Mouse (Mus musculus) heart, embryonic 14.5 days (tissue): ENCODE results near the gene Grem2. TPM values are rescaled to one million over a fixed set of nuclear protein-coding genes. Genes with fewer than 3 reads are reported as not detected.
A peak's percentile ranks its signal among the peaks of the same experiment; 100 is the strongest.

ENCODE experiments used
- ATAC-seq: fragments of 200-750 bp; cut with Nextera tagmentation; 2 replicates; pipeline ENCODE4 v1.8.0; 2017; ENCODE audit warnings: low read depth, moderate TSS enrichment; ENCODE audit not compliant: insufficient number of reproducible peaks, insufficient read depth, low FRiP score
- H3K27ac ChIP-seq, 2 experiments: fragments of 200-500 bp in 1 of 2; fragments of 300-500 bp in 1 of 2; sonication (generic) in 1 of 2; replicated peaks in 1 of 2; 2 replicates each; pipeline ENCODE4 v1.5.1; 2012 to 2014; ENCODE audit warnings: low read depth in 2 of 2, low read length in 2 of 2, control low read depth in 1 of 2, mild to moderate bottlenecking in 1 of 2, mixed read lengths in 1 of 2; ENCODE audit not compliant: control insufficient read depth in 1 of 2, insufficient read depth in 1 of 2
- H3K27me3 ChIP-seq: fragments of 300-500 bp; sonication (generic); 2 replicates; pipeline ENCODE4 v1.6.1; 2014; ENCODE audit warnings: mild to moderate bottlenecking, low read length, control low read depth; ENCODE audit not compliant: control insufficient read depth, insufficient read depth
- H3K36me3 ChIP-seq: fragments of 300-500 bp; sonication (generic); 2 replicates; pipeline ENCODE4 v1.6.1; 2014; ENCODE audit warnings: mild to moderate bottlenecking, control low read depth, low read length, mixed read lengths; ENCODE audit not compliant: control insufficient read depth, insufficient read depth
- H3K4me1 ChIP-seq, 2 experiments: fragments of 200-500 bp in 1 of 2; fragments of 300-500 bp in 1 of 2; sonication (generic) in 1 of 2; 2 replicates each; pipeline ENCODE4 v1.6.1; 2012 to 2014; ENCODE audit warnings: low read length in 2 of 2, control low read depth in 1 of 2, mixed read lengths in 1 of 2; ENCODE audit not compliant: control insufficient read depth in 2 of 2, insufficient read depth in 2 of 2
- H3K4me2 ChIP-seq: fragments of 300-500 bp; sonication (generic); 2 replicates; pipeline ENCODE4 v1.6.1; 2014; ENCODE audit warnings: mild to moderate bottlenecking, low read length
- H3K4me3 ChIP-seq, 2 experiments: fragments of 200-500 bp in 1 of 2; fragments of 300-500 bp in 1 of 2; sonication (generic) in 1 of 2; 2 replicates each; pipeline ENCODE4 v1.5.1; 2012 to 2014; ENCODE audit warnings: low read length in 2 of 2, mild to moderate bottlenecking in 2 of 2, control low read depth in 1 of 2, low read depth in 1 of 2, moderate library complexity in 1 of 2; ENCODE audit not compliant: control insufficient read depth in 1 of 2, insufficient read depth in 1 of 2
- H3K9ac ChIP-seq: fragments of 300-500 bp; sonication (generic); 2 replicates; pipeline ENCODE4 v1.6.1; 2014; ENCODE audit warnings: mild to moderate bottlenecking, low read length
- H3K9me3 ChIP-seq: fragments of 300-500 bp; sonication (generic); 2 replicates; pipeline ENCODE4 v1.6.1; 2016; ENCODE audit warnings: low read length, control low read depth; ENCODE audit not compliant: control insufficient read depth
- WGBS: fragments of 180-500 bp; shearing (Covaris S2); extraction: QIAGEN DNeasy Blood & Tissue Kit; methylation state at CpG from one replicate; pipeline ENCODE4 v1.1.7; 2014; 5-methylcytosine and 5-hydroxymethylcytosine counted together
- polyA plus RNA-seq: library from polyadenylated mRNA; unstranded; fragments of >200 nt; fragmentation: Nextera tagmentation; extraction: Ambion mirVana; gene quantifications from 2 replicates; pipeline ENCODE4 v1.2.1, GENCODE M21; 2014

Gene Grem2
- polyA plus RNA-seq, 1 experiment from 2014 or later, result not detected

GRCm38 (mm10) chr1:174908232-174908631 lies 13.4 kb downstream of the Grem2 start:
- Histone ChIP-seq H3K9ac (no peak overlapping the region), H3K4me3 (no peak overlapping the region), H3K4me2 (no peak overlapping the region), H3K9me3 (no peaks in the 10 kb centered on the region), H3K27me3 (no peaks in the 10 kb centered on the region), H3K36me3 (no peaks in the 10 kb centered on the region), H3K27ac (no peak overlapping the region), H3K4me1 (no peaks in the 10 kb centered on the region)
- ATAC-seq, result no peak
- WGBS, result 71% methylated on average over 5 of the region's 5 CpGs

GRCm38 (mm10) chr1:174907637-174908036 lies 14.0 kb downstream of the Grem2 start:
- Histone ChIP-seq H3K27me3 (no peaks in the 10 kb centered on the region), H3K9me3 (no peaks in the 10 kb centered on the region), H3K9ac (no peak overlapping the region), H3K36me3 (no peaks in the 10 kb centered on the region), H3K27ac (no peak overlapping the region), H3K4me1 (no peaks in the 10 kb centered on the region), H3K4me3 (no peak overlapping the region), H3K4me2 (no peak overlapping the region)
- WGBS, result 71% methylated on average over 5 of the region's 5 CpGs
- ATAC-seq, result no peak

GRCm38 (mm10) chr1:174902755-174903154 lies 18.9 kb downstream of the Grem2 start:
- H3K36me3 ChIP-seq, result no peaks in the 10 kb centered on the region
- no peak overlapping the region for H3K4me3 ChIP-seq
- no peak for ATAC-seq
- H3K9ac ChIP-seq, result no peak overlapping the region
- 43% methylated on average over 1 of the region's 1 CpGs for WGBS
- H3K27me3 ChIP-seq, result no peaks in the 10 kb centered on the region
- H3K27ac ChIP-seq, result no peak overlapping the region
- no peaks in the 10 kb centered on the region for H3K4me1 ChIP-seq
- H3K4me2 ChIP-seq, result no peak overlapping the region
- H3K9me3 ChIP-seq, result no peaks in the 10 kb centered on the region

- Histone ChIP-seq H3K4me1 (no peaks in the 10 kb centered on the region), H3K36me3 (no peaks in the 10 kb centered on the region), H3K27ac (no peak overlapping the region), H3K9me3 (no peaks in the 10 kb centered on the region), H3K4me2 (no peak overlapping the region), H3K4me3 (no peak overlapping the region), H3K27me3 (no peaks in the 10 kb centered on the region), H3K9ac (no peak overlapping the region)
- ATAC-seq, result no peak
- 77% methylated on average over 7 of the region's 7 CpGs for WGBS
Observed at GRCm38 (mm10) chr1:174892471-174892870, 29.1 kb downstream of the Grem2 start.

GRCm38 (mm10) chr1:174888684-174889405 lies 32.8 kb downstream of the Grem2 start:
- Histone ChIP-seq H3K36me3 (no peaks in the 10 kb centered on the region), H3K9ac (no peak overlapping the region), H3K4me1 (no peaks in the 10 kb centered on the region), H3K27ac (no peak overlapping the region), H3K4me2 (no peak overlapping the region), H3K4me3 (no peak overlapping the region), H3K27me3 (no peaks in the 10 kb centered on the region), H3K9me3 (no peaks in the 10 kb centered on the region)
- WGBS, result 64% methylated on average over 14 of the region's 14 CpGs
- peak; percentile 17; the same call in 1 of the 2 replicates for ATAC-seq

GRCm38 (mm10) chr1:174888073-174888472 lies 33.5 kb downstream of the Grem2 start:
- H3K9ac ChIP-seq, result no peak overlapping the region
- H3K27ac ChIP-seq, result no peak overlapping the region
- H3K4me1 ChIP-seq, result no peaks in the 10 kb centered on the region
- WGBS, result 89% methylated on average over 1 of the region's 1 CpGs
- no peak for ATAC-seq
- H3K4me2 ChIP-seq, result no peak overlapping the region
- no peaks in the 10 kb centered on the region for H3K27me3 ChIP-seq
- no peaks in the 10 kb centered on the region for H3K9me3 ChIP-seq
- no peak overlapping the region for H3K4me3 ChIP-seq
- H3K36me3 ChIP-seq, result no peaks in the 10 kb centered on the region

GRCm38 (mm10) chr1:174882496-174882895 lies 39.1 kb downstream of the Grem2 start:
- Histone ChIP-seq H3K27ac (no peak overlapping the region), H3K4me3 (no peak overlapping the region), H3K36me3 (no peaks in the 10 kb centered on the region), H3K9ac (no peak overlapping the region), H3K27me3 (no peaks in the 10 kb centered on the region), H3K9me3 (no peaks in the 10 kb centered on the region), H3K4me1 (no peaks in the 10 kb centered on the region), H3K4me2 (no peak overlapping the region)
- ATAC-seq, result no peak
- 88% methylated on average over 1 of the region's 1 CpGs for WGBS

- ATAC-seq, result no peak
- no peak overlapping the region for H3K27ac ChIP-seq
- no peaks in the 10 kb centered on the region for H3K9me3 ChIP-seq
- no peaks in the 10 kb centered on the region for H3K36me3 ChIP-seq
- H3K4me3 ChIP-seq, result no peak overlapping the region
- no peaks in the 10 kb centered on the region for H3K27me3 ChIP-seq
- no peak overlapping the region for H3K9ac ChIP-seq
- H3K4me2 ChIP-seq, result no peak overlapping the region
- no peaks in the 10 kb centered on the region for H3K4me1 ChIP-seq
- 80% methylated on average over 4 of the region's 4 CpGs for WGBS
Observed at GRCm38 (mm10) chr1:174875173-174875572, 46.4 kb downstream of the Grem2 start.
